Mouse (Mus musculus) heart, embryonic 12.5 days (tissue): ENCODE measurements around the gene Pwwp2b. TPM values are rescaled to one million over a fixed set of nuclear protein-coding genes. Genes with fewer than 3 reads are reported as not detected.
A peak's percentile ranks its signal among the peaks of the same experiment; 100 is the strongest.

Source experiments
- ATAC-seq: fragments of 200-750 bp; cut with Nextera tagmentation; 2 replicates; pipeline ENCODE4 v1.8.0; 2017; ENCODE audit warnings: moderate TSS enrichment, moderate library complexity; ENCODE audit not compliant: insufficient number of reproducible peaks, low FRiP score
- H3K27ac ChIP-seq: fragments of 300-500 bp; sonication (generic); 2 replicates; pipeline ENCODE4 v1.5.1; 2016; ENCODE audit warnings: mild to moderate bottlenecking, moderate library complexity; ENCODE audit not compliant: poor library complexity, severe bottlenecking
- H3K27me3 ChIP-seq: fragments of 300-500 bp; sonication (generic); replicated peaks from 2 replicates; pipeline ENCODE4 v1.6.1; 2016; ENCODE audit warnings: mild to moderate bottlenecking, moderate library complexity
- H3K36me3 ChIP-seq: fragments of 300-500 bp; sonication (generic); 2 replicates; pipeline ENCODE4 v1.6.1; 2016; ENCODE audit warnings: mild to moderate bottlenecking, moderate library complexity
- H3K4me1 ChIP-seq: fragments of 300-500 bp; sonication (generic); replicated peaks from 2 replicates; pipeline ENCODE4 v1.6.1; 2016; ENCODE audit warnings: mild to moderate bottlenecking
- H3K4me2 ChIP-seq: fragments of 300-500 bp; sonication (generic); 2 replicates; pipeline ENCODE4 v1.6.1; 2016; ENCODE audit warnings: mild to moderate bottlenecking, moderate library complexity
- H3K4me3 ChIP-seq: fragments of 300-500 bp; sonication (generic); 2 replicates; pipeline ENCODE4 v1.5.1; 2016; ENCODE audit warnings: mild to moderate bottlenecking
- H3K9ac ChIP-seq: fragments of 300-500 bp; sonication (generic); 2 replicates; pipeline ENCODE4 v1.6.1; 2016; ENCODE audit warnings: mild to moderate bottlenecking, moderate library complexity
- H3K9me3 ChIP-seq: fragments of 300-500 bp; sonication (generic); replicated peaks from 2 replicates; pipeline ENCODE4 v1.6.1; 2016; ENCODE audit warnings: mild to moderate bottlenecking, moderate library complexity
- WGBS: fragments of 180-500 bp; shearing (Covaris S2); methylation state at CpG from one replicate; pipeline ENCODE4 v1.1.7; 2016; 5-methylcytosine and 5-hydroxymethylcytosine counted together
- polyA plus RNA-seq: library from polyadenylated mRNA; unstranded; fragments of >200 nt; fragmentation: Nextera tagmentation; extraction: Ambion mirVana; gene quantifications from 2 replicates; pipeline ENCODE4 v1.2.1, GENCODE M21; 2016

The Pwwp2b gene
- polyA plus RNA-seq, 1 experiment from 2014 or later = 8.0 TPM

DNA sequence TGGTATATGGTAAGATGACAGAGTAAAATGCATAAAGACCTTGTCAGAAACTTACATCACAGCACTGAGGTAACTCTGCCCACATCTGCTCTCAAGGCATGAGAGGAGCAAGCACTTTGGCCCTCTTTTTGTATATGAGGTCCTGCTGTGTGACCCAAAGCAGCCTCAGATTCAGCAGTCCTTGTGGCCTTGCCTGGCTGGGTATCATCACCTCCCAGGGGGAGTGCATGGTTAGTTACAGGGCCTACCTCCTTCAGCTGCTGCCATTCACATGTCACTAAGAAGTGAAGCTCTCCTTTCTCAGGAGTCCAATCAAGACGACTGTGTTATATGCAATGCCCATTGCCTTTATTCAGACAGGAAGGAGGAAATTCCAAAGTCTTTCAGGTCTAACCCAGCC is 32.8 kb upstream of the Pwwp2b start:
- no peak for ATAC-seq
- Histone ChIP-seq H3K4me1 (peaks cover 20% of the 10 kb centered on the region), H3K36me3 (no peaks in the 10 kb centered on the region), H3K27me3 (no peaks in the 10 kb centered on the region), H3K4me3 (no peak overlapping the region), H3K4me2 (no peak overlapping the region), H3K27ac (no peak overlapping the region), H3K9ac (no peak overlapping the region), H3K9me3 (no peaks in the 10 kb centered on the region)
- WGBS = 64% methylated on average over 1 of the region's 1 CpGs

GRCm38 (mm10) chr7:139215946-139216345 is 32.3 kb upstream of the Pwwp2b start:
- Histone ChIP-seq H3K4me3 (no peak overlapping the region), H3K27me3 (no peaks in the 10 kb centered on the region), H3K9ac (no peak overlapping the region), H3K27ac (no peak overlapping the region), H3K36me3 (no peaks in the 10 kb centered on the region), H3K9me3 (no peaks in the 10 kb centered on the region), H3K4me1 (peaks cover 20% of the 10 kb centered on the region), H3K4me2 (no peak overlapping the region)
- ATAC-seq = no peak
- 83% methylated on average over 7 of the region's 7 CpGs for WGBS

GRCm38 (mm10) chr7:139216464-139216863 is 31.8 kb upstream of the Pwwp2b start:
- no peak overlapping the region for H3K27ac ChIP-seq
- WGBS = 84% methylated on average over 9 of the region's 9 CpGs

GRCm38 (mm10) chr7:139217046-139217445 is 31.2 kb upstream of the Pwwp2b start:
- no peak overlapping the region for H3K27ac ChIP-seq
- H3K27me3 ChIP-seq = no peaks in the 10 kb centered on the region
- H3K4me3 ChIP-seq = no peak overlapping the region
- H3K9me3 ChIP-seq = no peaks in the 10 kb centered on the region
- peaks cover 20% of the 10 kb centered on the region for H3K4me1 ChIP-seq
- H3K36me3 ChIP-seq = no peaks in the 10 kb centered on the region
- no peak overlapping the region for H3K4me2 ChIP-seq
- no peak overlapping the region for H3K9ac ChIP-seq
- 80% methylated on average over 7 of the region's 7 CpGs for WGBS
- no peak for ATAC-seq

More at GRCm38 (mm10) chr7:139216464-139216863, 31.8 kb upstream of the Pwwp2b start:
- ATAC-seq = no peak
- H3K27me3 ChIP-seq = no peaks in the 10 kb centered on the region
- H3K4me3 ChIP-seq = no peak overlapping the region
- H3K36me3 ChIP-seq = no peaks in the 10 kb centered on the region
- H3K4me2 ChIP-seq = no peak overlapping the region
- H3K9me3 ChIP-seq = no peaks in the 10 kb centered on the region
- peaks cover 20% of the 10 kb centered on the region for H3K4me1 ChIP-seq
- H3K9ac ChIP-seq = no peak overlapping the region

- H3K9me3 ChIP-seq = no peaks in the 10 kb centered on the region
- whole genome bisulfite sequencing = 40% methylated on average over 6 of the region's 6 CpGs
- no peak for ATAC-seq
- peaks cover 13% of the 10 kb centered on the region for H3K4me1 ChIP-seq
- no peak overlapping the region for H3K4me3 ChIP-seq
- no peak overlapping the region for H3K4me2 ChIP-seq
- H3K27ac ChIP-seq = peak overlapping the region; percentile 2; the same call in 1 of the 2 replicates
- no peak overlapping the region for H3K9ac ChIP-seq
- no peaks in the 10 kb centered on the region for H3K36me3 ChIP-seq
- H3K27me3 ChIP-seq = no peaks in the 10 kb centered on the region
These were observed 29.5 kb upstream of the Pwwp2b start for GRCm38 (mm10) chr7:139218641-139219415.

- no peak overlapping the region for H3K9ac ChIP-seq
- H3K9me3 ChIP-seq = no peaks in the 10 kb centered on the region
- peak overlapping the region; percentile 2; the same call in 1 of the 2 replicates for H3K27ac ChIP-seq
- no peaks in the 10 kb centered on the region for H3K27me3 ChIP-seq
- H3K4me3 ChIP-seq = no peak overlapping the region
- H3K36me3 ChIP-seq = no peaks in the 10 kb centered on the region
- no peak for ATAC-seq
- H3K4me1 ChIP-seq = peaks cover 15% of the 10 kb centered on the region
- WGBS = 83% methylated on average over 5 of the region's 5 CpGs
- H3K4me2 ChIP-seq = no peak overlapping the region
These were observed 28.8 kb upstream of the Pwwp2b start for GRCm38 (mm10) chr7:139219486-139219885.

- no peak for ATAC-seq
- H3K27ac ChIP-seq = no peak overlapping the region
- H3K4me2 ChIP-seq = no peak overlapping the region
- H3K36me3 ChIP-seq = no peaks in the 10 kb centered on the region
- H3K9ac ChIP-seq = no peak overlapping the region
- WGBS = 31% methylated on average over 2 of the region's 2 CpGs
- no peaks in the 10 kb centered on the region for H3K27me3 ChIP-seq
- H3K4me3 ChIP-seq = no peak overlapping the region
- no peaks in the 10 kb centered on the region for H3K9me3 ChIP-seq
- H3K4me1 ChIP-seq = peaks cover 20% of the 10 kb centered on the region
These were observed 28.0 kb upstream of the Pwwp2b start for GRCm38 (mm10) chr7:139220303-139220702.

GRCm38 (mm10) chr7:139221072-139221471 is 27.2 kb upstream of the Pwwp2b start:
- H3K27ac ChIP-seq = no peak overlapping the region
- H3K4me1 ChIP-seq = peaks cover 20% of the 10 kb centered on the region
- 65% methylated on average over 5 of the region's 5 CpGs for WGBS
- no peak overlapping the region for H3K4me3 ChIP-seq
- H3K36me3 ChIP-seq = no peaks in the 10 kb centered on the region
- H3K9me3 ChIP-seq = no peaks in the 10 kb centered on the region
- H3K9ac ChIP-seq = no peak overlapping the region
- no peaks in the 10 kb centered on the region for H3K27me3 ChIP-seq
- no peak for ATAC-seq
- H3K4me2 ChIP-seq = no peak overlapping the region

GRCm38 (mm10) chr7:139221856-139222255 is 26.4 kb upstream of the Pwwp2b start:
- Histone ChIP-seq H3K4me2 (no peak overlapping the region), H3K27me3 (no peaks in the 10 kb centered on the region), H3K9ac (no peak overlapping the region), H3K27ac (no peak overlapping the region), H3K4me1 (peaks cover 21% of the 10 kb centered on the region), H3K9me3 (no peaks in the 10 kb centered on the region), H3K4me3 (no peak overlapping the region), H3K36me3 (no peaks in the 10 kb centered on the region)
- no peak for ATAC-seq
- WGBS = 83% methylated on average over 2 of the region's 2 CpGs

GRCm38 (mm10) chr7:139222341-139222740 is 25.9 kb upstream of the Pwwp2b start:
- H3K9me3 ChIP-seq = no peaks in the 10 kb centered on the region
- H3K27ac ChIP-seq = no peak overlapping the region
- H3K27me3 ChIP-seq = no peaks in the 10 kb centered on the region
- no peak for ATAC-seq
- no peak overlapping the region for H3K9ac ChIP-seq
- H3K4me2 ChIP-seq = no peak overlapping the region
- H3K36me3 ChIP-seq = no peaks in the 10 kb centered on the region
- peaks cover 26% of the 10 kb centered on the region for H3K4me1 ChIP-seq
- H3K4me3 ChIP-seq = no peak overlapping the region
- WGBS = 73% methylated on average over 4 of the region's 4 CpGs

GRCm38 (mm10) chr7:139224070-139224469 is 24.2 kb upstream of the Pwwp2b start:
- Histone ChIP-seq H3K4me2 (no peak overlapping the region), H3K9me3 (no peaks in the 10 kb centered on the region), H3K9ac (no peak overlapping the region), H3K4me3 (no peak overlapping the region), H3K4me1 (peaks cover 36% of the 10 kb centered on the region), H3K27me3 (no peaks in the 10 kb centered on the region), H3K27ac (no peak overlapping the region), H3K36me3 (no peaks in the 10 kb centered on the region)
- WGBS = 86% methylated on average over 1 of the region's 1 CpGs
- no peak for ATAC-seq

DNA sequence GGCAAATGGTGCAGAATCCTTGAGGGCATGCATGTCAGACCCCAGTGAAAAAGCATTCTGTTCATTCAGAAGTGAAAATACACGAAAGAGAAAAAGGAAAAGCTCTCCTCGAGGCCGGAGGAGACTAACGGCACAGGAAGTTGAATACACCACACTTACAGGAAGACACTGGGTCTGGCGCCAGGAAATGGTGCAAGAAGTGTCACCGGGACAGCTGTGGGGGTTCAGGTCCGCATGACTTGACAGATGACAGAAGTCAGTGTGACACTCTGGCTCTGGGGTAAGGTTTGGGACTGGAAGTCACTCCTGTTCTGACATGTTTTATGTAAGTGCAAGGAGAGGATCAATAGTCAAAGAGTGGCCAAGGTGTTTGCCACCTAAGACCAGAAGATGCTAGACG is 23.6 kb upstream of the Pwwp2b start:
- Histone ChIP-seq H3K4me3 (no peak overlapping the region), H3K4me1 (peaks cover 37% of the 10 kb centered on the region), H3K9ac (no peak overlapping the region), H3K27me3 (no peaks in the 10 kb centered on the region), H3K4me2 (no peak overlapping the region), H3K9me3 (no peaks in the 10 kb centered on the region), H3K36me3 (no peaks in the 10 kb centered on the region), H3K27ac (0 out of 2 replicates have a peak overlapping the region, but pooled peaks have one; percentile 17)
- WGBS = 49% methylated on average over 8 of the region's 8 CpGs
- ATAC-seq = no peak
